Mouse (Mus musculus) thymus, postnatal 10 days (tissue): ENCODE data around the gene Kctd21.

Experiments used
- DNase-seq, 2 experiments: peaks; one replicate each; pipeline ENCODE4 v3.0.0; 2021; ENCODE audit warnings: low spot score in 2 of 2

Gene Kctd21

GRCm38 (mm10) chr7:97348318-97348717 is 16.2 kb downstream of the Kctd21 start:
- no peak for DNase-seq

GRCm38 (mm10) chr7:97348836-97349235 is 16.7 kb downstream of the Kctd21 start:
- no peak for DNase-seq

GRCm38 (mm10) chr7:97349438-97349837 is 17.3 kb downstream of the Kctd21 start:
- no peak for DNase-seq

GRCm38 (mm10) chr7:97350891-97351290 is 18.8 kb downstream of the Kctd21 start:
- no peak for DNase-seq

GRCm38 (mm10) chr7:97351792-97352513 is 19.8 kb downstream of the Kctd21 start:
- no peak for DNase-seq

DNA sequence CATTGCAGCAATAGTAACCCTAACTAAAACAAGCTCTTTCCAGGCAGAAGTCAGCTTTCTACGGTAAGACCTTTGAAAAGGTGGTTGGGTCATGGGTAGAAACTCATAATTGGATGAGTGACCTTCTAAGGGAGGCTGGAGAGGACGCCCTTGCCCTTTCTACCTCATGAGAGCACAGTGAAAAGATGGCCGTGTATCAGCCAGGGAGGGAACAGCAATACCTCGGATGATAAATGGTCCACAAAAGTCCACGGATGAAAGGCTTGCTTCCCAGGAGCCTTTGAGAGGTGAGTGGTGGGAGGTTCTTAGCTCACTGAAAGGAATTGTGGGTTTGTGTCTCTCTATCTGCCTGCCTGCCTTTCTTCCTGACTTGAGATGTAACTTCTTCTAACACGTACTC is 21.2 kb downstream of the Kctd21 start:
- DNase-seq: no peak

GRCm38 (mm10) chr7:97355068-97355841 is 23.1 kb downstream of the Kctd21 start:
- no peak for DNase-seq

DNA sequence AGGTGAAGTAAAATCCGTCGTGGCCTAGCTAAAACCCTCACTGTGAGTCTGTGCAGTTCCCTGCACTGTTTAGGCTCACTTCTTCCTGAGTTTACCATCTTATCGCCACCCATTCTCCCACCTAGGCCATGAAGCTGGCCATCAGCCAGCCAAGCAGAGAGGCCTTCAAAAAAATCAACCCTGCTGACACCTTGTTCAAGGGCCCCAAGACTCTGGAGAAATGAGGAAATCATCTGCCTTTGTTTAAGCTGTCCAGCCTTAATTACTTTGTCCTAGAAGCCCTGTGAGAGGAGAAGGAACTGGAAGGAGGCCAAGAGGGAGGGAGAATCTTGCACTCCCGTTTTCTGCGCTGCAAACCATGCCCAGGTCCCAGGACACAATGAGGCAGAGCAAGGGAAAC is 24.1 kb downstream of the Kctd21 start:
- DNase-seq: no peak

GRCm38 (mm10) chr7:97356875-97357276 is 24.7 kb downstream of the Kctd21 start:
- no peak for DNase-seq

DNA sequence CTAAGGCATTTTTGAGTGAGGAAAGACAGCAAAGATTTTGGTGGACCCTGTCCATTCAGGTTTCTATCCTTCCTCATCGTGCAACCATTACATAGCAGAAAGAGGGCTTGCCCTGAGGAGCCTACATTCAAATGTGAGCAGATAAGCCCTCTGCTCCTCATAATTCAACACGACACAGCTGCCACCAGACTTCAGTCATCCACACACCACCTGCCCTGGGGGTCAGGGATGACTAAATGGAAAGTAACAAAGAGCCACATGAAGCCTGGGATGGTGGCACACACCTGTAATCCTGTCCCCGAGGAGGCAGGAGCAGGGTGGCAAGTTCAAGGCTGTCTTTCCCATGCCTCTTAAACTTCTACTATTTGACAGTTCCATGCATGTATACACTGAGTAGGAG is 25.7 kb downstream of the Kctd21 start:
- DNase-seq: no peak

DNA sequence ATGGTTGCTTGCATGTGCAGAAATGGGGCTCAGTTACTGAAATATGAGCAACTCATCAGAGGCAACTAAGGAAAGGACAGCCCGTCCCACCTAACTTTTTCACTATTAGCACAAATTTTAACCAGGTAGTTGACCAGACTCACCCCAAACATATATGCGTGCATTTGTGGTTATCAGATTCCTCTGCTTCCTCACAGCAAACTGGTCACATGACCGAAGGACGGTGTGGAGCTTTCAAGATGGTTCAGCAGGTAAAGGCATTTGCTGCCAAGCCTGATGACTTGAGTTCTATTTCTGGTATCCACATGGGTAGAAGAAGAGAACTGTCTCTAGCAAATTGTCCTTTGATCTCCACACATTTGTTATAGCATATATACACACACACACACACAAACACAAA is 26.2 kb downstream of the Kctd21 start:
- no peak for DNase-seq

DNA sequence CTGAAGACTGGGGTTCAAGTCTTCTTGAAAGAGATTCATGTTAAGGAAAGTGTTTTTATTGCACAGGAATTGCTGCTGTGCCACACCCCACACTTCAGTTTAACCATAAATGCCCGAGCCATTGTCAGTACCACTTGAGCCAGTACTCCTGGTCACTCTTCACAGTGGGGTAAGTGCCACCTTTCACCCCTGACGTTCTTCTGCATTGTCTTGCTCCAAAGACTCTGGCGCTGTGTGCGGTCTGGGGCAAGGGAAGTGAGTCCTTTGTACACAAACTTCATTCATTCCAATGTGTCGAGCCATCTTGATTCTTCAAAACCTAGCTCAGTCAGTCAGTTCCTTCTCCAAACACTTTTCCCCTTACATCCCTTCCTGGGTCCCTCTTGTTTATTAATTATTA is 28.0 kb downstream of the Kctd21 start:
- no peak for DNase-seq

- DNase-seq: no peak
Observed at GRCm38 (mm10) chr7:97360955-97361354, 28.8 kb downstream of the Kctd21 start.

DNA sequence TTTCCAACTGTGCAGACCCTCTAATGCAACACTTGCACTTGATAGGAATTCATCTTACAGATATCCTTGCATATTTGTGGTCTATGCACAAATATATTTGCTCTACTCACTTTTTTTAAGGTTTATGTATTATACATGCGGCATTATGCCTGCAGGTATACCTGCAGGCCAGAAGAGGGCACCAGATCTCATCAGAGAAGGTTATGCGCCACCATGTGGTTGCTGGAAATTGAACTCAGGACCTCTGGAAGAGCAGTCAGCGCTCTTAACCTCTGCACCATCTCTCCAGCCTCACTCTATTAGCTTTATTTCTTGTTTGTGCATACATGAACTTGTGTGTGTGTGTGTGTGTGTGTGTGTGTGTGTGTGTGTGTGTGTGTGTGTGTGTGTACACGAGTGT is 29.3 kb downstream of the Kctd21 start:
- peak; percentile 17 to 70 for DNase-seq

GRCm38 (mm10) chr7:97365887-97366286 is 33.8 kb downstream of the Kctd21 start:
- no peak for DNase-seq

DNA sequence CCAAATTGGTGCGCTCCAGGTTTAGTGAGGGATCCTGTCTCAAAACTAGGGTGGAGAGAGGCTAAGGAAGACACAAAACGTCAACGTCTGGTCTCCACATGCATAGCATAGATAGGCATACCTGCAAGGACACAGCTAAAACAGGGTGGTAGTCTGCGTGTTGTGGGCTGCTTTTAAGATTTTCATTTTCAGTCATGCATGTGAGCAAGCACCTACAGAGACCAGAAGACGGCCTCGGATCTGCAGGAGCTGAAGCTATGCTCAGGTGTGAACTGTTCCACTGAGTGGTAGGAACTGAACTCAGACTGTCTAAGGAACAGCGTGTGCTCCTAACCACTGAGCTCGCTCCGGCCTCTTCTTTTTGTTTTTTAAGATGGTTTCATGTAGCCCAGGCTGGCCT is 43.0 kb downstream of the Kctd21 start:
- DNase-seq: no peak

DNA sequence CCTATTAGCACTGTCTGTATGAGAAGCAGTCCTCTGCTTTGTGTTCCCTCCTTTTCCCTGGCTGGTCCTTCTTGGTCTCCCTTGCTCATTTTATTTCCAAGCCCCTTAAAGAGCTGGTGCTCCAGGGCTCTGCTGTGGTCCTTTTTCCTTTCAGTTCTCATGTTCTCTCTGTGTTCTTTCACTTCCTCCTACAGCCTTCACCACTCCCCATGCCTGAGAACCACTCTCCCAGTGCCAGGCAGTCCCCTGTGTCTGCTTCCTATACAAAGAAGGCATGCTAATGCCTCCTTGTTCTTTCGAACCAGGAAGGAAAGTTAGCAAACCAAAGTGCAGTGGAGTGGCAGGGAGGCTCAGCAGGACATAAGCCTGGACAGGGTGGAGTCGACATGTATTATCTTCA is 43.8 kb downstream of the Kctd21 start:
- DNase-seq: no peak

DNA sequence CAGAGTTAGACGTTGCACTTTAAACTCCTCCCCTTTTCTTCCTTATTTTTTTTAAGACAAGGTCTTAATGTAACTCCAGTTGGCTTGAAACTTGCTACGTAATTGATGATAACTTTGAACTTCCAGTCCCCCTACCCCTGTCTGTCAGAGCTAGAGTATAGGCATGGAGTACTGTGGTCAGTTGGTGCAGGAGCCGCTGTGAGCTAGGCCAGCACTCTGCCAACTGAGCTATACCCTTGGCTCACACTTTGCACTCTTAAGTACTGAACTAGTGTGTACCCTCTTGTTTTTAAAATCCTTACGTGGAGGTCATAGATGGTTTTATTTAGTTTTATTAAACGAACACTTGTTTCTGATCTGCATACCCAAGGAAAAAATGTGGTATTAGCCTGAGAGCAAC is 47.2 kb downstream of the Kctd21 start:
- DNase-seq: no peak

DNA sequence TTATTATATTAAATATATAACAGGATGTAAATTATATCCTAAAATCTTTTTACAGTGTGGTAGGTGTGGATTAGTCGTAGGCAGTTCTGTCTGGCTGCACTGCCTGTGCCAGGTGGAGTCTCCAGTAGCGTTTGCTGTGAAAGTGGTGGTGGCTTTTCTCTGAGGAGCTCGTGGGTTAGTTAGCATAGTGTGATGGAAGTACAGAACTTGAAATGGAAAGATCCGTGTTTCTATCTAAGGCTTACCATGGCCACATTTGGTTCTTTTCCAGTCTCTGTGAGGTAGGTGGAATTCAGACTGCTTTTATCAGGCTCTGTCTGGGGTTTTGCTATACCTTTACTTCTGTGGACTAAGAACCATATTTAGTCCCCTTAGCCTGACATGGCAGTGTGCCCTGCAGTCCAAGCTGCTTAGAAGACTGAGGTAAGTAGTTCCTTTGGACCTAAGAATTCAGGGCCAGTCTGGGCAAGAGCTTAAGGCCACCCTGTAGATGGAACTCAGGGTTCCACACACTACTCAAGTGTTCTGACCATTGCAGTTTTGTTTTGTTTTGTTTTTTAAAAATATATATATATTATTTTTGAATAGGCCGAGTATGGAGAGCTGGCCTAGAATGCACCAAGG is 48.5 kb downstream of the Kctd21 start:
- DNase-seq: no peak

- no peak for DNase-seq
Observed at GRCm38 (mm10) chr7:97382661-97383060, 50.5 kb downstream of the Kctd21 start.

GRCm38 (mm10) chr7:97383496-97384132 is 51.5 kb downstream of the Kctd21 start:
- DNase-seq: no peak

DNA sequence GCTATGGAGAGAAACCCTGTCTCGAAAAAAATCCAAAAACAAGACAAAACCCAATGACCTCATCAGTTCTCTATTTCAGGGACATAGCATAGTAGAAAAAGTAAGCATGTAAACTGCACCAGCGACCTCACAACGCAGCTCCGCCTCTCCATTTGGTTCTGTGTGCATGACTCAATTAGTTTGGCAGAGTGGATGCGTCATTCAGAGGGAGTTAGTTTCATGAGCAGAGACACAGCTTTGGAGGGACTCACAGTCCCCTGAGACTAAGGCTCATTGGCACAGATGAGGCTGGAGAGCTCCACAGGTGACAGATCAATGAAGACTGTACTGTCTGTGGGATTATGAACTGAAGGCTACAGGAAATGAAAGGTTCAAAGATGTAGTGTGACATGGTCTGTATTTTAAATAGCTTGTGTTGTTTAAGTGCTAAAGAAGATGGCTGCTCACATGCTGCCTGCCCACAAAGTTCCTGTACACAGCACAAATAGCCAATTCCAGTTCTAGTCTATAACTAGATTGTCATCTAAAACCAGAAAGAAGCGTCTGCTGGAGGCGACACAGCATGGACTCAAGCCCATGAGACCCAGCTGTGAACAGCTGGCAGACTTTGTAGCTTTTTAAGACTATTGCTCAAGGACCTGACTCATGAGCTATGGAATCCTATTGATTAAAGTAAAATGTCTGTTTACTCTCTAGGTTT is 54.1 kb downstream of the Kctd21 start:
- no peak for DNase-seq
